Mouse (Mus musculus) heart, embryonic 13.5 days (tissue): ENCODE results near the gene Rab17. TPM values are rescaled to one million over a fixed set of nuclear protein-coding genes. Genes with fewer than 3 reads are reported as not detected.

Experiments
- ATAC-seq: fragments of 200-750 bp; cut with Nextera tagmentation; 2 replicates; pipeline ENCODE4 v1.8.0; 2017; ENCODE audit warnings: moderate TSS enrichment; ENCODE audit not compliant: insufficient number of reproducible peaks, low FRiP score, low TSS enrichment; ENCODE audit errors: extremely low read depth
- H3K27ac ChIP-seq: fragments of 300-500 bp; sonication (generic); replicated peaks from 2 replicates; pipeline ENCODE4 v1.5.1; 2015; ENCODE audit warnings: moderate library complexity, mild to moderate bottlenecking, inconsistent platforms
- H3K27me3 ChIP-seq: fragments of 300-500 bp; sonication (generic); replicated peaks from 2 replicates; pipeline ENCODE4 v1.6.1; 2015; ENCODE audit warnings: mild to moderate bottlenecking, inconsistent platforms
- H3K36me3 ChIP-seq: fragments of 300-500 bp; sonication (generic); 2 replicates; pipeline ENCODE4 v1.6.1; 2015; ENCODE audit warnings: mild to moderate bottlenecking, inconsistent platforms
- H3K4me1 ChIP-seq: fragments of 300-500 bp; sonication (generic); 2 replicates; pipeline ENCODE4 v1.6.1; 2015; ENCODE audit warnings: inconsistent platforms
- H3K4me2 ChIP-seq: fragments of 300-500 bp; sonication (generic); 2 replicates; pipeline ENCODE4 v1.6.1; 2015; ENCODE audit warnings: inconsistent platforms, mild to moderate bottlenecking, moderate library complexity
- H3K4me3 ChIP-seq: fragments of 300-500 bp; sonication (generic); 2 replicates; pipeline ENCODE4 v1.5.1; 2015; ENCODE audit warnings: moderate library complexity, mild to moderate bottlenecking, inconsistent platforms
- H3K9ac ChIP-seq: fragments of 300-500 bp; sonication (generic); 2 replicates; pipeline ENCODE4 v1.6.1; 2015; ENCODE audit warnings: inconsistent platforms, mild to moderate bottlenecking, moderate library complexity
- H3K9me3 ChIP-seq: fragments of 300-500 bp; sonication (generic); 2 replicates; pipeline ENCODE4 v1.6.1; 2016; ENCODE audit warnings: inconsistent platforms
- WGBS: fragments of 180-500 bp; shearing (Covaris S2); methylation state at CpG from one replicate; pipeline ENCODE4 v1.1.7; 2015; ENCODE audit warnings: mixed read lengths; 5-methylcytosine and 5-hydroxymethylcytosine counted together
- polyA plus RNA-seq: library from polyadenylated mRNA; unstranded; fragments of >200 nt; fragmentation: Nextera tagmentation; extraction: Ambion mirVana; gene quantifications from 2 replicates; pipeline ENCODE4 v1.2.1, GENCODE M21; 2015

Gene Rab17
- polyA plus RNA-seq, 1 experiment from 2014 or later, result 0.57 TPM

DNA sequence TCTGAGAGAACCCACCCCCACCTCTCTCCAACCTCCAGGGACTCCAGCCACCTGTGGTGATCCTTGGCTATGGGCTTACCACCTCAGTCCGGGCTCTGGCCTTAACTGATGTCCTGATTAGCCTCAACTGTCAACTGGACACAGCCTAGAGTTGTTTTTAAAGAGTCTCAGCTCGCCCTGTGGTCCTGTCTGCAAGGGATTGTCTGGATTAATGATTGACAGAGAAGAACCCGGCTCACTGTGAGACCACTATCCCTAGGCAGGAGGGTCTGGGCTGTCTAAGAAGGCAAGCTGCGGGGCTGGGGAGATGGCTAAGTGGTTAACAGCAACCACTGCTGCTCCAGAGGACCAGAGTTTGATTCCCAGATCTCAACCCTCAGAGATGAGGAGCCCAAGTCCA lies 6.9 kb downstream of the Rab17 start:
- H3K36me3 ChIP-seq, result no peaks in the 10 kb centered on the region
- H3K9ac ChIP-seq, result no peak overlapping the region
- no peak overlapping the region for H3K4me3 ChIP-seq
- H3K27ac ChIP-seq, result no peak overlapping the region
- no peak for ATAC-seq
- peaks cover 55% of the 10 kb centered on the region for H3K27me3 ChIP-seq
- H3K4me2 ChIP-seq, result no peak overlapping the region
- no peaks in the 10 kb centered on the region for H3K9me3 ChIP-seq
- 33% methylated on average over 4 of the region's 4 CpGs for WGBS
- H3K4me1 ChIP-seq, result peaks cover 14% of the 10 kb centered on the region

DNA sequence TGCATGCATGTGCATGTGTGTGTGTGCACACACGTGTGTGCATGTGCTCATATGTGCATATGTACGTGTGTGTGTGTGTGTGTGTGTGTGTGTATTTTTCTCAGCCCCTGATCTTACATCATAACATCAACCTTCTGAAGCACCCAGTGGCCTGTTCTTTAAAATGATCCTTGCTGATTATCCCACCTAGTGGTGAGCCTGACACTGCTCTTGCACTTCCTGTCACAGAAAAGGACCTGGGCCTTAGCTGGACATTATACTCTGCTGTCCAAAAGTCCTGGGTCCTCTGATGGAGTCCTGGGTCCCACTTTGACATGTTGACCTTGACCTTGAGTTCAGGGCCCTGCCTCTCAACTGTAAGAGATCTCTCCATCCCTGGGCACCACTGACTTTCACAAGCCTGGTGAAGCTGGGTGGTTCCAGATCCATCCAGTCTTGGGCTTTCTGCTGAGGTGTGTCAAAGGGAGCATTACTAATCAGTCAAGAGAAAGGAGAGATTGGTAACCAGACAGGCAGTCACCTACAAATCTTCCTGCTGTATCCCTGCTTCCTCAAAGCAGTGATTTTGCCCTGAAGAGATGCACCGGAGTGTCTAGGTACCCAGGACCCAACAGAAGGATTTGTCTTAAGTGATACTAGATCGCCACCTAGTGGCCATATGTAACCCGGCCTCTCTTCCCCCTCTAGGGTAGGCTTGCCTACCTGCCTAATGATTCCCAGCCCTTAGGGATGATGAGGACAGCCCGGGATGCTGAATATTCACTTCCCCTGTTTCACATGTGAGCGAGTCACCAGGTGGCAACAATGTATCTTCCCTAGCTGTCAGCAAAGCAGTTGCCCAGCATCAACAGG lies 13.0 kb downstream of the Rab17 start:
- no peak overlapping the region for H3K27ac ChIP-seq
- no peak overlapping the region for H3K9ac ChIP-seq
- H3K4me1 ChIP-seq, result no peaks in the 10 kb centered on the region
- ATAC-seq, result no peak
- no peak overlapping the region for H3K4me2 ChIP-seq
- H3K4me3 ChIP-seq, result no peak overlapping the region
- no peaks in the 10 kb centered on the region for H3K36me3 ChIP-seq
- 34% methylated on average over 7 of the region's 7 CpGs for WGBS
- no peaks in the 10 kb centered on the region for H3K9me3 ChIP-seq
- H3K27me3 ChIP-seq, result peaks cover 64% of the 10 kb centered on the region

DNA sequence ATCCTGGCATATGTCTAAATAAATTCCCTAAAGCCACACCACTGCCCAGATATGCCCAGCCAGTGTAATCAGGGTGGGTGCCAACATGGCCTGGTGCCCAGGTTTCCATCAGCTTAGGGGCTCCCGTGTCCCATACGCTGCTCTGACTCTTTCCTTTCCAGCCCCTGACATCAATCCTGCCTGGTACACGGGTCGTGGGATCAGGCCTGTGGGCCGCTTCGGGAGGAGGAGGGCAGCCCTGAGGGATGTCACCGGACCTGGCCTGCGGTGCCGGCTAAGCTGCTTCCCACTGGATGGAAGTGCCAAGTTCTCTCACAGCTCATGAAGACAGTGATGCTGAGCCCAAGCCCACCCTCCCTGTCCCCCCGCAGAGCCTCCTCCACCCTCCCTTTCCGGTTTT lies 15.8 kb downstream of the Rab17 start:
- no peak for ATAC-seq
- H3K4me1 ChIP-seq, result no peaks in the 10 kb centered on the region
- H3K4me2 ChIP-seq, result no peak overlapping the region
- H3K9ac ChIP-seq, result no peak overlapping the region
- no peak overlapping the region for H3K27ac ChIP-seq
- H3K36me3 ChIP-seq, result no peaks in the 10 kb centered on the region
- H3K4me3 ChIP-seq, result no peak overlapping the region
- 70% methylated on average over 11 of the region's 11 CpGs for WGBS
- H3K27me3 ChIP-seq, result peaks cover 57% of the 10 kb centered on the region
- no peaks in the 10 kb centered on the region for H3K9me3 ChIP-seq

DNA sequence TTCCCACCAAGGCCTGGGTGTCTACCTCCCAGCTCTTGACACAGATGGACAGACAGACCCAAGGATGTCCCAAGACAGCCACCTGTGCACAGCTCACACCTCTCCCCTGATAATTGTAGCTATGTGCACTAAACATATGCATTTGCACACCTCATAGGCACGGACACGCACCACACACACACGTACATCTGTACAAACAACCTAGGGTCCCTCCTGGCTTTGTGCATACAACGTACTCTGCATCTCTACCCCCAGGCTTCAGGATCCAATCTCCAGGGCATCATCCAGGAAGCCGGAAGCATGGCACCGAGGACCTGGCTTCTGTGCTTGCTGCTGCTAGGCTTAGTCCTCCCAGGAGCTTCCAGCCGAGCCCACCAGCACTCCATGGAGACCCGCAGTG lies 16.7 kb downstream of the Rab17 start, which contains the start of gene Prlh:
TSS of gene Prlh (plus strand) at position 301 of the 400 bp plus-strand sequence.
- ATAC-seq, result no peak
- H3K36me3 ChIP-seq, result no peaks in the 10 kb centered on the region
- H3K9ac ChIP-seq, result no peak within 1 kb of the TSS
- no peaks in the 10 kb centered on the region for H3K9me3 ChIP-seq
- 77% methylated on average over 8 of the region's 8 CpGs for WGBS
- H3K27me3 ChIP-seq, result peaks cover 50% of the 10 kb centered on the region
- H3K27ac ChIP-seq, result no peak within 1 kb of the TSS
- H3K4me3 ChIP-seq, result no peak within 1 kb of the TSS
- no peak within 1 kb of the TSS for H3K4me2 ChIP-seq
- H3K4me1 ChIP-seq, result no peaks in the 10 kb centered on the region

DNA sequence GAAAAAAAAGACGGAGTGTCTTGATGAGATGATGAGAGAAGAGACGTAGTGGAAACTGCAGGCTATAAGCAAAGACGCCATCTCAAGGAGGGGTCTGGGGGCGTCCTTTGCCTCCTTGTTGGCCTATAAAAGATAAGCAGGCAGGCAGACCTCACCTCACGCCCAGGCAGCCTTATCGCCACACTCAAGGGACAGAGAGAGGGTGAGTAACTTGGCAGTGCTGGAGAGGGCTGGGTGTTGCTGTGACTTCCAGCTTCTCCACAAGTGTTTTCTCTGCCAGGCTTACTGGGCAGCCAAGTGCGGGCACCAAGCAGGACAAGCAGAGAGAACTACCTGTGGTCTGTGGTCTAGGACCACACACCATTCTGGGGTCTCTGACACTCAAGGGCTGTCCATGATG lies 17.8 kb downstream of the Rab17 start:
- Histone ChIP-seq H3K9me3 (no peaks in the 10 kb centered on the region), H3K27ac (no peak overlapping the region), H3K4me2 (no peak overlapping the region), H3K36me3 (no peaks in the 10 kb centered on the region), H3K9ac (no peak overlapping the region), H3K4me1 (no peaks in the 10 kb centered on the region), H3K4me3 (no peak overlapping the region), H3K27me3 (peaks cover 42% of the 10 kb centered on the region)
- WGBS, result 51% methylated on average over 7 of the region's 7 CpGs
- ATAC-seq, result no peak

DNA sequence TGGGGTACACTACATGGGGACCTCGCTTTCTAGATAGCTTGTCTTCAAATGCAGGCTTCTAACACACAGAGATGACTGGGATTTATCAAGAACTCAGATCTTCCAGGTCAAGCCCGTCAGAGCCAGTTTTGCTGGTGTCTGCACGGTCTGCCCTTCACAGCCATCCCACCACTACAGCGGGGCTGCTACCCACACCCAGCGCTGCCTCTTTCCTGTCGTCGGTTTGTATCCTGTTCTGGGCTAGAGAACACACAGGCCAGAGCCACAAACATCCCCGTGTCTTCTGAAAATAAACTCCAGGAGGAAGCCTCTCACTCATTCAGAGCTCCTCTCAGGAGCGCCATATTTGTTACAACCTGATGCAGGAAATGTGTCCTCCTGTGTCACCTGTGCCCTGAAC lies 20.2 kb downstream of the Rab17 start:
- H3K4me1 ChIP-seq, result no peaks in the 10 kb centered on the region
- no peak for ATAC-seq
- 52% methylated on average over 9 of the region's 9 CpGs for WGBS

DNA sequence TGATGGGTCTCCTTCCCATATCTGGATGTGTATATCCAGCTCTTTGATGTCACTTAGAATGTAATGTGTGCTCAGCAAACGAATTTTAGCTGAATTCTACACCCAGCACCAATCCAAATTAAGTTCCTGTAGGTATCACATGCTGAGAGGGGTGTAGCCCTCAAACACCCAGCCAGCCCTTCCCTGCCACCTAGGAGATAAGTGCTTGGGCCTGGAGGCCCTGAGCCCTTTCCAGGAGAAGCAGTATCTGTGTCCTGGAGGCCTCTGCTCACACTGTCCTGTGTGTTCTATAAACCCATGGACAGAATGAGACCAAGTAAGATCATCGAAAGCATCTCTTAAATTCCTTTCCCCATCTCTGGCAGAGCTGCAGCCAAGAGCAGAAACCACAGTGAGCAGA lies 22.2 kb downstream of the Rab17 start:
- no peaks in the 10 kb centered on the region for H3K36me3 ChIP-seq
- ATAC-seq, result no peak
- WGBS, result 63% methylated on average over 2 of the region's 2 CpGs

More for the DNA sequence above, 20.2 kb downstream of the Rab17 start:
- Histone ChIP-seq H3K9ac (no peak overlapping the region), H3K27ac (no peak overlapping the region), H3K4me2 (no peak overlapping the region), H3K36me3 (no peaks in the 10 kb centered on the region), H3K27me3 (peaks cover 46% of the 10 kb centered on the region), H3K4me3 (no peak overlapping the region), H3K9me3 (no peaks in the 10 kb centered on the region)

DNA sequence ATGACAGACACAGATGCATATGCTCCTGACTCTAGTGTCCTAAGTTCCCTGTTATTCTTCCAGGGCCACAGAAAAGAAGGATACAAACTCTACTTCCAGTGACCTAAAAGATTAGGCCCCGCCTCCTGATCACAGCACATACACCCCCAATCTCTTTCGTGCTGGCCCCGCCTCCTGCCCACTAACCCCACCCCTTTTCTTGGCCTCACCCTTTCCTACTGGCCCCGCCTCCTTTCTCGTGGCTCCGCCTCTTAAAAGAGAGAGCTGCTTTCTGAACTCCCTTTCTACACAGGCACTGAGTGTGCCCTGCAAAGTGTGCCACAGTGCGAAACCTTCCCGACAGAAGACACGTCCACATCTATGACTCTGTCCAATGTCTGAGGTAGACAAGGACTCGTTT lies 24.3 kb downstream of the Rab17 start:
- Histone ChIP-seq H3K27ac (no peak overlapping the region), H3K4me2 (no peak overlapping the region), H3K9ac (no peak overlapping the region), H3K4me3 (no peak overlapping the region), H3K27me3 (peaks cover 31% of the 10 kb centered on the region), H3K36me3 (no peaks in the 10 kb centered on the region), H3K4me1 (no peaks in the 10 kb centered on the region), H3K9me3 (no peaks in the 10 kb centered on the region)
- WGBS, result 54% methylated on average over 10 of the region's 10 CpGs
- no peak for ATAC-seq

More for the DNA sequence above, 22.2 kb downstream of the Rab17 start:
- H3K4me3 ChIP-seq, result no peak overlapping the region
- H3K9me3 ChIP-seq, result no peaks in the 10 kb centered on the region
- no peak overlapping the region for H3K27ac ChIP-seq
- no peak overlapping the region for H3K4me2 ChIP-seq
- H3K27me3 ChIP-seq, result peaks cover 51% of the 10 kb centered on the region
- no peaks in the 10 kb centered on the region for H3K4me1 ChIP-seq
- no peak overlapping the region for H3K9ac ChIP-seq

DNA sequence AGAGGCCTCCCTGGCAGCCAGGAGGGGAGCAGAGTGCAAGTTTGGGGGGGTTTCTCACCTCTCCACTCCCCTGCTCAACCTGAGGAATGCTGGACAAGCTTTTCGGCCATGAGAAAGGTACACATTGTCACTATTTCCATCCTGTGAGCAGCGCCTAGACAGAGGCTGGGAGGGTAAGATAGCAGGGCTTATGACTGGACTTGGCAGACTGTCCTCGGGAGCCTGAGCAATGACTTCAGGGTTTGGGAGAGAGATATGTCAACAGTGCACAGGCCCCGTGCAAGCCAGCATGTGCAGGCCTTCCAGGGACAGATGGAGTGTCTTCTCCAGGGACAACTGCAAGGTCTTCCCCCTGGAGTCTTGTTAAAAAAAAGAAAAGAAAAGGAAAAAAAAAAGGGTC lies 29.5 kb downstream of the Rab17 start:
- Histone ChIP-seq H3K27ac (no peak overlapping the region), H3K27me3 (peaks cover 20% of the 10 kb centered on the region), H3K9ac (no peak overlapping the region), H3K36me3 (no peaks in the 10 kb centered on the region), H3K4me3 (no peak overlapping the region), H3K4me2 (no peak overlapping the region), H3K9me3 (no peaks in the 10 kb centered on the region), H3K4me1 (no peaks in the 10 kb centered on the region)
- WGBS, result 58% methylated on average over 4 of the region's 4 CpGs
- ATAC-seq, result no peak

DNA sequence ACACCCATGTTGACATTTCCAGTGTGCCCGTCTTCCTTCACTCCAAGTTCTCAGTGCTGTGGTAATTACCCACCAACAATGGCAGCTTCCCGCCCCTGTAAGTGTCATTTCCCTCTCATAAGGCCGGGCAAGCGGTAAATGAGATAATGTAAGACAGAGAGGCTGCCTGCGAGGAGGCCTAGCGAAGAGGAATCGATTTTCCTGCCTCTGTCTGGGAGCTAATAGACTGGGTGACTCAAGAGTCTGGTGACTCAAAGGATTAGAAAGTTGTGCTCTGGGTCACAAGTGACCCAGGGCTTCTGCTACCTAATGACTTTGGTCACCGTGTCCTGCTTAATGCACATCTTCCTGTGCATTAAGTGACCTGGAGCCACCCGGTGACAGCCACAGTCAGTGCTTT lies 32.5 kb downstream of the Rab17 start:
- no peak overlapping the region for H3K4me3 ChIP-seq
- no peak for ATAC-seq
- no peak overlapping the region for H3K4me2 ChIP-seq
- H3K27me3 ChIP-seq, result peaks cover 10% of the 10 kb centered on the region
- H3K4me1 ChIP-seq, result peaks cover 7% of the 10 kb centered on the region
- H3K36me3 ChIP-seq, result no peaks in the 10 kb centered on the region
- no peak overlapping the region for H3K9ac ChIP-seq
- H3K27ac ChIP-seq, result no peak overlapping the region
- 59% methylated on average over 9 of the region's 9 CpGs for WGBS
- no peaks in the 10 kb centered on the region for H3K9me3 ChIP-seq

DNA sequence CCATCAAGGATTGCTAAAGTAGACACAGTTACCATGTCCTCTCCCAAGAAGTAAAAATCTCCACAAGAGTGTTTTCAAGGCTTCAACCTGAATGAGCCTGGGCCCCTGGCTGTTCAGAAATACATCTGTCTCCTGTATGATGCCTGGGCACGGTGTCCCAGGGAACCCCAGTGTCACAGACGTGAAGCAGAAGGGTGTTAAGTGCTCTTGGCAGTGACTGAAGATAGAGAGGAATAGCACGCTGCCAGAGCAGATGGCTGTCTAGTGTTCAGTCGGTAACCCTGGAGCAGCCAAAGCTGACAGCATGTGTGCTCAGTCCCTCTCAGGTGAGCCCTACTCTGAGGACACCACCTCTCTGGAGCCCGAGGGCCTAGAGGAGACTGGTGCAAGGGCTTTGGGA lies 36.5 kb downstream of the Rab17 start:
- Histone ChIP-seq H3K4me3 (no peak overlapping the region), H3K9ac (no peak overlapping the region), H3K9me3 (no peaks in the 10 kb centered on the region), H3K4me2 (no peak overlapping the region), H3K27ac (no peak overlapping the region), H3K27me3 (peaks cover 12% of the 10 kb centered on the region), H3K36me3 (no peaks in the 10 kb centered on the region), H3K4me1 (peaks cover 14% of the 10 kb centered on the region)
- WGBS, result 36% methylated on average over 5 of the region's 5 CpGs
- ATAC-seq, result no peak

DNA sequence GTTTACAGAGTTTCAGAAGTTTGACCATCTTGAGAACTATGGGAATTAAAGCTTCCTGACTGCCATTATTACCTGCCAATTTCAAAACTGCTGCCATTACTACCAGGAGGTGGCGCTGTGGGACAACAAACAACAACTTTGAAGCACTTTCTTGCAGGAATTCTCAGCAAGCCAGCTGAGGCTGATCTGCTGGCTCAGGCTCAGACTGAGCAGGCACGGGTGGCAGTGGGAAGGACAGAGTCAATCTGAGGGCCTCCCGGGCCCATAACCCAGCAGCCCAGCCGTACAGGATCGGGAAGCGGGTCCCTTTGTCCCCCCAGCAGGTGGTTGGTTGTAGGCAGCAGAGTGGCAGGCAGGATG lies 40.9 kb downstream of the Rab17 start:
- Histone ChIP-seq H3K4me1 (peaks cover 29% of the 10 kb centered on the region), H3K4me3 (peak overlapping the region; percentile 48), H3K27ac (no peak overlapping the region), H3K27me3 (0 out of 2 replicates have a peak, but pooled peaks cover 12% of the 10 kb centered on the region), H3K9me3 (no peaks in the 10 kb centered on the region), H3K36me3 (no peaks in the 10 kb centered on the region), H3K4me2 (peak overlapping the region; percentile 81), H3K9ac (peak overlapping the region; percentile 70)
- ATAC-seq, result no peak
- WGBS, result 7% methylated on average over 6 of the region's 6 CpGs
